Mouse (Mus musculus) liver, embryonic 14.5 days (tissue): ENCODE results near the gene Arl14ep.

Experiments used
- CTCF ChIP-seq: IDR thresholded peaks from 2 replicates; pipeline ENCODE4 v1.5.1; 2016; ENCODE audit warnings: antibody characterized with exemption, low read depth, control low read depth
- EP300 ChIP-seq: IDR thresholded peaks from 2 replicates; pipeline ENCODE4 v1.6.1; 2016; ENCODE audit warnings: antibody characterized with exemption, low read depth

- TF ChIP-seq CTCF = no peak
- TF ChIP-seq EP300 = no peak
These were observed 38.9 kb upstream of the Arl14ep start for GRCm38 (mm10) chr2:107013161-107013560.
